Mouse (Mus musculus) thymus, adult 2 months (tissue): ENCODE measurements around the gene Sptbn1.

Source experiments
- CTCF ChIP-seq: fragments of 200-500 bp; IDR thresholded peaks from 2 replicates; pipeline ENCODE4 v1.5.1; 2012; ENCODE audit warnings: mild to moderate bottlenecking, control low read depth, low read length, moderate library complexity, borderline replicate concordance; ENCODE audit not compliant: control insufficient read depth, poor library complexity, insufficient read depth; ENCODE audit errors: extremely low read depth
- POLR2A ChIP-seq: fragments of 200-500 bp; IDR thresholded peaks from 2 replicates; pipeline ENCODE4 v1.6.1; 2012; ENCODE audit warnings: mild to moderate bottlenecking, low read length, control low read depth, moderate library complexity; ENCODE audit not compliant: control insufficient read depth, poor library complexity, insufficient read depth; ENCODE audit errors: extremely low read depth

DNA sequence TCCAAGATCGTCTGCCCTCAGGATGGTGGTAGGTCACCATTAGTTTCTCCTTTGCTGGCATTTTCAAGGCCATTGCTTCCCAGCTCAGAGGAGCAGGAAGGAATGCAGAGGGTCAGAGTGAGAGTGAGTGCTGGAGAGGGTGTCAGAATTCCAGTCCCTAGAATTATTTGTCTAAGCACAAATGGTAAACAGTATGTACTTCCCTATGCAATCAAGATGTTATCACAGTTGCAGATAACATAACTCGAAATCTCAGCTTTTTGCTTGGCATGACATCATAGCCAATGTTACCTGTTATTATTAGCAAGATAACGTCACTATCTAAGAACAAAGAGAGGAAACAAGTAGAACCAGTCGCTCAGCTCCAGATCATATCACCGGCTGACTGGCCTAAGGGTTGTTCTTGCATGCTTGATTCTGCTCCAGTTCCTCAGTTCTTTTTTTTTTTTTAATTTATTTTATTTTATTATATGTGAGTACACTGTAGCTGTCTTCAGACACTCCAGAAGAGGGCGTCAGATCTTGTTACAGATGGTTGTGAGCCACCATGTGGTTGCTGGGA is 172.7 kb downstream of the Sptbn1 start:
- no peak for TF ChIP-seq POLR2A
- TF ChIP-seq CTCF, result no peak
